Mouse (Mus musculus): ENCODE measurements around the gene E330009J07Rik.

The E330009J07Rik gene

GRCm38 (mm10) chr6:40436047-40436483 is at the start of gene E330009J07Rik:
Gene E330009J07Rik, minus strand, starts transcription at chr6:40436135.
- DNase-seq, result peak; percentile 90

- no peak for DNase-seq
These were observed 46.4 kb upstream of the E330009J07Rik start for GRCm38 (mm10) chr6:40482318-40482717.

- no peak for DNase-seq
These were observed 43.8 kb upstream of the E330009J07Rik start for GRCm38 (mm10) chr6:40479705-40480104.

- DNase-seq, result no peak
These were observed 40.2 kb upstream of the E330009J07Rik start for GRCm38 (mm10) chr6:40476132-40476531.

- DNase-seq, result no peak
These were observed 35.7 kb upstream of the E330009J07Rik start for GRCm38 (mm10) chr6:40471720-40472010.

- DNase-seq, result peak; percentile 96
These were observed 35.2 kb upstream of the E330009J07Rik start, which contains the start of gene Ssbp1 for GRCm38 (mm10) chr6:40470916-40471719. Gene Ssbp1, plus strand, starts transcription at chr6:40471352.

GRCm38 (mm10) chr6:40465710-40466109 is 29.8 kb upstream of the E330009J07Rik start:
- DNase-seq, result peak; percentile 6

GRCm38 (mm10) chr6:40454436-40455041 is 18.6 kb upstream of the E330009J07Rik start:
- no peak for DNase-seq

GRCm38 (mm10) chr6:40448626-40449025 is 12.7 kb upstream of the E330009J07Rik start:
- DNase-seq, result no peak

- DNase-seq, result no peak
These were observed 7.5 kb upstream of the E330009J07Rik start for GRCm38 (mm10) chr6:40443281-40443928.

- DNase-seq, result no peak
These were observed 5.8 kb upstream of the E330009J07Rik start for GRCm38 (mm10) chr6:40441755-40442154.

- DNase-seq, result no peak
These were observed 5.3 kb upstream of the E330009J07Rik start for GRCm38 (mm10) chr6:40441276-40441675.

- DNase-seq, result no peak
These were observed 3.8 kb upstream of the E330009J07Rik start for GRCm38 (mm10) chr6:40439731-40440130.

- DNase-seq, result no peak
These were observed 3.0 kb upstream of the E330009J07Rik start, which contains the start of gene Wee2 for GRCm38 (mm10) chr6:40438936-40439335. Gene Wee2, plus strand, starts transcription at chr6:40439088.

GRCm38 (mm10) chr6:40435151-40436046 is 536 bp downstream of the E330009J07Rik start:
- DNase-seq, result peak; percentile 49

GRCm38 (mm10) chr6:40434697-40435096 is 1.2 kb downstream of the E330009J07Rik start:
- DNase-seq, result no peak

- no peak for DNase-seq
These were observed 3.3 kb downstream of the E330009J07Rik start for GRCm38 (mm10) chr6:40432346-40433275.

GRCm38 (mm10) chr6:40431812-40432211 is 4.1 kb downstream of the E330009J07Rik start:
- DNase-seq, result no peak

- peak; percentile 18 for DNase-seq
These were observed 4.6 kb downstream of the E330009J07Rik start for GRCm38 (mm10) chr6:40431356-40431755.

- DNase-seq, result no peak
These were observed 5.1 kb downstream of the E330009J07Rik start for GRCm38 (mm10) chr6:40430878-40431277.

- DNase-seq, result peak; percentile 24
These were observed 5.7 kb downstream of the E330009J07Rik start for GRCm38 (mm10) chr6:40430251-40430650.

All from lung, postnatal 10 days (tissue).